Comparison of ENCODE assay signal across 22 mouse cellular contexts in the genomic region with DNA sequence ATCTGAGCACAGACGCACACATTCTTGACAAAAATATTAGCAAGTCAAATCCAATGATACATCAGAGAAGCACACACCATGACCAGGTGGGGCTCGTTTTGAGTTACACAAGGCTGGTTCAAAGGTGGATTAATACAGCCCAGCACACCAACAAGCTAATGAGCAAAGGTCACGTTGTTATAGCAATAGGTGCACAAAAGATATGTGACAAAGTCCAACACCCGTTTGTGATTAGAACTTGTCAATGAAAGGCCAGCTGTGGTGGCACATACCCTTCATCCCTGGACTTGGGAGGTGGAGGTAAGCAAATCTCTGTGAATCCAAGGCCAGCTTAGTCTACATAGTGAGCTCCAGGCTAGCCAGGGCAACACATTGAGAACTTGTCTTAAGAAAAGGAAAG. TPM values are rescaled to one million over a fixed set of nuclear protein-coding genes. Genes with fewer than 3 reads are reported as not detected.
A peak's percentile ranks its signal among the peaks of the same experiment; 100 is the strongest.
DNase-seq lines count a peak whose midpoint lies in the region; ATAC-seq and TF ChIP-seq lines count a peak whose summit lies in the region.
"Had no signal": no experiment of that assay in that cellular context is flagged by ENCODE, and none has a peak within 500 bp of the region (broad histone marks: within the 10 kb centered on the region; RNA-seq: fewer than 3 reads in every experiment).

No protein-coding gene starts in this region.

- no peaks in the 10 kb centered on the region for H3K9me3 ChIP-seq in intestine, postnatal 0 days (ENCODE audit: control insufficient read depth)
- H3K9me3 ChIP-seq in liver, embryonic 16.5 days (replicated peaks; ENCODE audit: control insufficient read depth, low read length): no peaks in the 10 kb centered on the region
- H3K9me3 ChIP-seq: embryonic facial prominence, embryonic 15.5 days; forebrain, embryonic 10.5 days; heart, embryonic 15.5 days; limb, embryonic 12.5 days; lung, embryonic 15.5 days had no signal

- peak; percentile 6 for DNase-seq in kidney, postnatal 14 days
- no peak for DNase-seq in kidney, postnatal 4 days
- peak; percentile 4 for DNase-seq in yolk sac, embryonic 10.5 days (ENCODE audit: low spot score)
- no peak for DNase-seq in gastrocnemius, postnatal 10 days
- DNase-seq: adrenal gland, postnatal 36 days; cerebellum, adult 18-20 months; cerebellum, postnatal 36 days; forebrain, postnatal 0 days; heart, adult 2 months; heart, postnatal 4 days; right cerebral cortex, postnatal 4 days; thymus, adult 18-20 months had no signal

- peak; percentile 97 for ATAC-seq in intestine, postnatal 0 days
- ATAC-seq in liver, embryonic 16.5 days (ENCODE audit: low read depth): peak; percentile 95
- ATAC-seq in erythroid progenitor cell, adult 5-6 weeks (replicated peaks; ENCODE audit: low FRiP score, poor library complexity, severe bottlenecking): no peak
- ATAC-seq: forebrain, postnatal 0 days; hindbrain, embryonic 16.5 days had no signal

- no peaks in the 10 kb centered on the region for H3K27me3 ChIP-seq in intestine, postnatal 0 days (replicated peaks; ENCODE audit: control insufficient read depth, insufficient read depth, low read length)
- no peaks in the 10 kb centered on the region for H3K27me3 ChIP-seq in liver, embryonic 16.5 days (ENCODE audit: control insufficient read depth, insufficient read depth, low read depth, low read length)
- H3K27me3 ChIP-seq: embryonic facial prominence, embryonic 15.5 days; heart, embryonic 15.5 days; limb, embryonic 12.5 days; lung, embryonic 15.5 days had no signal

- no peak overlapping the region for H3K9ac ChIP-seq in intestine, postnatal 0 days (ENCODE audit: low read depth, low read length)
- H3K9ac ChIP-seq in liver, embryonic 16.5 days (ENCODE audit: low read depth, low read length): no peak overlapping the region
- H3K9ac ChIP-seq: embryonic facial prominence, embryonic 15.5 days; forebrain, postnatal 0 days; heart, embryonic 15.5 days; limb, embryonic 12.5 days; lung, embryonic 15.5 days had no signal

- no peak for TF ChIP-seq CTCF in intestine, postnatal 0 days (IDR thresholded peaks at IDR 0.05; ENCODE audit: low read depth)

- H3K36me3 ChIP-seq in intestine, postnatal 0 days (ENCODE audit: control insufficient read depth, insufficient read depth): no peaks in the 10 kb centered on the region
- no peaks in the 10 kb centered on the region for H3K36me3 ChIP-seq in liver, embryonic 16.5 days (ENCODE audit: control insufficient read depth, insufficient read depth)
- H3K36me3 ChIP-seq: embryonic facial prominence, embryonic 15.5 days; forebrain, embryonic 10.5 days; heart, embryonic 15.5 days; limb, embryonic 12.5 days; lung, embryonic 15.5 days had no signal

- no peak overlapping the region for H3K4me3 ChIP-seq in intestine, postnatal 0 days (ENCODE audit: low read depth, low read length)
- no peak overlapping the region for H3K4me3 ChIP-seq in liver, embryonic 16.5 days (ENCODE audit: low read depth, low read length)
- H3K4me3 ChIP-seq: embryonic facial prominence, embryonic 15.5 days; forebrain, embryonic 10.5 days; heart, adult 2 months; heart, embryonic 15.5 days; limb, embryonic 12.5 days; lung, embryonic 15.5 days had no signal

- H3K4me1 ChIP-seq in intestine, postnatal 0 days (replicated peaks; ENCODE audit: control insufficient read depth, insufficient read depth, low read length): no peaks in the 10 kb centered on the region
- no peaks in the 10 kb centered on the region for H3K4me1 ChIP-seq in liver, embryonic 16.5 days (ENCODE audit: control insufficient read depth, low read depth, low read length)
- H3K4me1 ChIP-seq: embryonic facial prominence, embryonic 15.5 days; heart, embryonic 15.5 days; limb, embryonic 12.5 days; lung, embryonic 15.5 days had no signal

- H3K27ac ChIP-seq in intestine, postnatal 0 days (ENCODE audit: low read depth, low read length): peak overlapping the region; percentile 82
- H3K27ac ChIP-seq in liver, embryonic 16.5 days (ENCODE audit: low read length): no peak overlapping the region
- H3K27ac ChIP-seq: embryonic facial prominence, embryonic 15.5 days; heart, adult 2 months; heart, embryonic 15.5 days; limb, embryonic 12.5 days; lung, embryonic 15.5 days had no signal

- 0 out of 2 replicates have a peak overlapping the region, but pooled peaks have one; percentile 13 for H3K4me2 ChIP-seq in intestine, postnatal 0 days (replicated peaks; ENCODE audit: low read depth)
- H3K4me2 ChIP-seq in liver, embryonic 16.5 days (ENCODE audit: low read depth, low read length): no peak overlapping the region
- H3K4me2 ChIP-seq: embryonic facial prominence, embryonic 15.5 days; heart, embryonic 15.5 days; limb, embryonic 12.5 days; lung, embryonic 15.5 days; midbrain, embryonic 11.5 days had no signal

- WGBS in intestine, postnatal 0 days: 39% methylated on average over 4 of the region's 4 CpGs
- 42% methylated on average over 4 of the region's 4 CpGs for WGBS in liver, embryonic 16.5 days (ENCODE audit: insufficient replicate concordance)

RNA-seq across cellular contexts. Expression of a gene that starts 21.7 kb away (rescaled TPM):
- 4.6 and 5.3 TPM in 2 replicates for polyA plus RNA-seq in intestine, postnatal 0 days (2015; fragmentation: Nextera tagmentation; extraction: Ambion mirVana)
- 4.3 and 6.0 TPM in 2 replicates for polyA plus RNA-seq in liver, embryonic 16.5 days (2015; fragmentation: Nextera tagmentation; extraction: Ambion mirVana)
- not detected in 2 replicates for total RNA-seq in erythroid progenitor cell, adult 5-6 weeks (2015; ENCODE audit: low replicate concordance)
- not detected in 2 replicates for total RNA-seq in erythroid progenitor cell, adult 5-6 weeks (2017; ENCODE audit: low replicate concordance)
- 10 to 100 TPM; 18.2 to 23.5 TPM for total RNA-seq in gastrocnemius, postnatal 10 days (2021)

Comparison
In these comparisons a context has a peak if more than half of its experiments do, and no peak if none do; other contexts are left out.
1. DNase-seq: peak in kidney, postnatal 14 days (single experiment) and yolk sac, embryonic 10.5 days (single experiment); none in kidney, postnatal 4 days (0 of 2) and gastrocnemius, postnatal 10 days (single experiment).
2. RNA of a gene that starts 21.7 kb away (total RNA-seq): 18.2 to 23.5 TPM in gastrocnemius, postnatal 10 days; not detected in erythroid progenitor cell, adult 5-6 weeks; every median in the first group is over 10 times any median in the second.